Mouse (Mus musculus): ENCODE results near the gene Fam13c. TPM values are rescaled to one million over a fixed set of nuclear protein-coding genes. Genes with fewer than 3 reads are reported as not detected.
A peak's percentile ranks its signal among the peaks of the same experiment; 100 is the strongest.
"Not testable (repeated sequence)": the region's sequence is repeated elsewhere in the genome, so short reads cannot be mapped to it uniquely, and the experiment has no call there.

Fam13c gene
- polyA plus RNA-seq, 1 experiment from 2014 or later = 6.9 TPM

DNA sequence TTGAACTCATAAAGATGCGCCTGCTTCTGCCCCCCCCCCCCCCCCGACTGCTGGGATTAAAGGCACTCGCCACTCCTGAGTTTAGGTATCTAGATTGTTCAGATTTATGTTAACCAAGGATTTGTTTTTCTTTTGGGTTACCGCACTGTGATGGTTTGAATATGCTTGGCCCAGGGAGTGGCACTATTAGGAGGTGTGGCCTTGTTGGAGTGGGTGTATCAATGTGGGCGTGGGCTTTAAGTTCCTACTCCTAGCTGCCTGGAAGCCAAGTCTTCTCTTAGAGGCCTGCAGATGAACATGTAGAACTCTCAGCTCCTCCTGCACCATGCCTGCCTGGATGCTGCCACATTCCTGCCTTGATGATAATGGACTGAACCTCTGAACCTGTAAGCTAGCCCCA, 6.5 kb upstream of the Fam13c start:
- H3K27me3 ChIP-seq; H3K4me3 ChIP-seq (replicated peaks); H3K4me1 ChIP-seq; H3K27ac ChIP-seq; H3K9me3 ChIP-seq (replicated peaks); H3K4me2 ChIP-seq; H3K36me3 ChIP-seq; ATAC-seq (replicated peaks; ENCODE audit: low FRiP score); H3K9ac ChIP-seq: not testable (repeated sequence)
- 85% methylated on average over 4 of the region's 5 CpGs for WGBS

GRCm38 (mm10) chr10:70436656-70437055, 3.6 kb upstream of the Fam13c start:
- peaks cover 16% of the 10 kb centered on the region for H3K4me1 ChIP-seq
- H3K4me2 ChIP-seq = no peak overlapping the region
- WGBS = 84% methylated on average over 4 of the region's 4 CpGs
- H3K9me3 ChIP-seq (replicated peaks) = no peaks in the 10 kb centered on the region
- no peak for ATAC-seq (replicated peaks; ENCODE audit: low FRiP score)
- no peak overlapping the region for H3K4me3 ChIP-seq (replicated peaks)
- H3K27ac ChIP-seq = 0 out of 2 replicates have a peak overlapping the region, but pooled peaks have one; percentile 9
- no peaks in the 10 kb centered on the region for H3K36me3 ChIP-seq
- peaks cover 3% of the 10 kb centered on the region; the same call in 1 of the 2 replicates for H3K27me3 ChIP-seq
- no peak overlapping the region for H3K9ac ChIP-seq

GRCm38 (mm10) chr10:70437289-70437688, 3.0 kb upstream of the Fam13c start:
- ATAC-seq (replicated peaks; ENCODE audit: low FRiP score) = no peak
- WGBS = 72% methylated on average over 5 of the region's 5 CpGs
- H3K27ac ChIP-seq = no peak overlapping the region

GRCm38 (mm10) chr10:70440639-70441461, 569 bp downstream of the Fam13c start:
- no peaks in the 10 kb centered on the region for H3K36me3 ChIP-seq
- H3K27me3 ChIP-seq = peaks cover 3% of the 10 kb centered on the region
- H3K9ac ChIP-seq = peak overlapping the region; percentile 61
- no peaks in the 10 kb centered on the region for H3K9me3 ChIP-seq (replicated peaks)
- peak overlapping the region; percentile 81 for H3K27ac ChIP-seq
- peak overlapping the region; percentile 78 for H3K4me3 ChIP-seq (replicated peaks)
- peaks cover 19% of the 10 kb centered on the region for H3K4me1 ChIP-seq
- H3K4me2 ChIP-seq = peak overlapping the region; percentile 94
- under 1% methylated on average over 44 of the region's 44 CpGs for WGBS
- ATAC-seq (replicated peaks; ENCODE audit: low FRiP score) = peak; percentile 83

More at GRCm38 (mm10) chr10:70437289-70437688, 3.0 kb upstream of the Fam13c start:
- H3K9me3 ChIP-seq (replicated peaks) = no peaks in the 10 kb centered on the region
- H3K9ac ChIP-seq = no peak overlapping the region
- no peak overlapping the region for H3K4me2 ChIP-seq
- H3K4me1 ChIP-seq = peaks cover 19% of the 10 kb centered on the region
- no peaks in the 10 kb centered on the region for H3K36me3 ChIP-seq
- H3K4me3 ChIP-seq (replicated peaks) = no peak overlapping the region
- peaks cover 3% of the 10 kb centered on the region for H3K27me3 ChIP-seq

GRCm38 (mm10) chr10:70442156-70442555, 1.9 kb downstream of the Fam13c start:
- H3K9me3 ChIP-seq (replicated peaks) = no peaks in the 10 kb centered on the region
- WGBS = 95% methylated on average over 2 of the region's 2 CpGs
- no peak overlapping the region for H3K27ac ChIP-seq
- no peak overlapping the region for H3K9ac ChIP-seq
- no peaks in the 10 kb centered on the region for H3K36me3 ChIP-seq
- H3K4me2 ChIP-seq = peak overlapping the region; percentile 94; the same call in 1 of the 2 replicates
- H3K4me1 ChIP-seq = peaks cover 17% of the 10 kb centered on the region
- H3K27me3 ChIP-seq = peaks cover 3% of the 10 kb centered on the region
- no peak for ATAC-seq (replicated peaks; ENCODE audit: low FRiP score)
- no peak overlapping the region for H3K4me3 ChIP-seq (replicated peaks)

DNA sequence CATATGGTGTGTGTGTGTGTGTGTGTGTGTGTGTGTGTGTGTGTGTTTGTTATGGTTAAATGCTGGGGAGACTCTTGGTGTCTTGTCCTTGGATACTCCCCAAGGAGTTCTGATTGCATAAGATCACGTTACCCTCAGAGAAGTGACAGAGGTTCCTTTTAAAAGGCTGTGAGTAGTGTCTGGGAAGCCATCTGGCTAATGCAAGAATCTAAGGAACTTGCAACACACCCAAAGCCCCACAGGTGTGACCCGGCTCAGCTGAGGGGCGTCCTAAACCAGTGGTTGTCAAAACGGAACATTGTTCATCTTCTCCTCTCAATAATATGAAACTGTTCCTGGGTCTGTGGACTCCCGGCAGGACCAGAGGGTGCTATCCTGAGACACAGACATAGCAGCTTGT, 2.3 kb downstream of the Fam13c start:
- no peaks in the 10 kb centered on the region for H3K9me3 ChIP-seq (replicated peaks)
- WGBS = 75% methylated on average over 5 of the region's 5 CpGs

GRCm38 (mm10) chr10:70447787-70448186, 7.5 kb downstream of the Fam13c start:
- Histone ChIP-seq H3K27me3 (no peaks in the 10 kb centered on the region), H3K4me3 (replicated peaks) (no peak overlapping the region), H3K4me2 (no peak overlapping the region), H3K27ac (no peak overlapping the region), H3K9me3 (replicated peaks) (no peaks in the 10 kb centered on the region), H3K4me1 (no peaks in the 10 kb centered on the region), H3K9ac (no peak overlapping the region), H3K36me3 (no peaks in the 10 kb centered on the region)
- ATAC-seq (replicated peaks; ENCODE audit: low FRiP score) = no peak
- WGBS = 81% methylated on average over 4 of the region's 4 CpGs

More for the DNA sequence above, 2.3 kb downstream of the Fam13c start:
- no peak overlapping the region for H3K4me2 ChIP-seq
- H3K27me3 ChIP-seq = peaks cover 3% of the 10 kb centered on the region
- H3K27ac ChIP-seq = no peak overlapping the region
- no peak overlapping the region for H3K9ac ChIP-seq
- ATAC-seq (replicated peaks; ENCODE audit: low FRiP score) = no peak
- H3K4me3 ChIP-seq (replicated peaks) = no peak overlapping the region
- no peaks in the 10 kb centered on the region for H3K36me3 ChIP-seq
- peaks cover 16% of the 10 kb centered on the region for H3K4me1 ChIP-seq

DNA sequence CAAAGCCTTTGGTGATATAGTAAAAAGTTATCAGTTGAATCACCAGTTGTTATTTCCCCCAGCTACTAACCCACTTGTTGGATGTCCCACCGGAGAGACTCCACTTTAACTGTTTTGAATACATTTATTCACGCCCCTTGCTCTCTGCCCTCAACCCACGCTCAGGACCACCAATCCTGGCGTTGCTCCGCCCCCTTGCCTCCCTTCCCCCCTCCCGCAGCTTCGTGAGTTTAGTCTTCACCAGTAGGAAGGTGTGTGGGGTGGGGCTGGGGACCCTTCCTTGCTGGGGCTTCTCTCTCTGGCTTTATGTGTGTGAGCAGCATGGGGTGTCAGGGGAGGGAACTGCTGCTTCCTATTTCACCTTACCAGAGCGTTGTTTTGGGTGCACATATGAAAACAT, 8.9 kb downstream of the Fam13c start:
- 45% methylated on average over 8 of the region's 8 CpGs for WGBS
- Histone ChIP-seq H3K4me3 (replicated peaks) (no peak overlapping the region), H3K4me1 (no peaks in the 10 kb centered on the region), H3K27ac (no peak overlapping the region), H3K4me2 (no peak overlapping the region), H3K27me3 (no peaks in the 10 kb centered on the region), H3K9ac (no peak overlapping the region), H3K36me3 (no peaks in the 10 kb centered on the region), H3K9me3 (replicated peaks) (no peaks in the 10 kb centered on the region)
- ATAC-seq (replicated peaks; ENCODE audit: low FRiP score) = no peak

GRCm38 (mm10) chr10:70455886-70456305, 15.6 kb downstream of the Fam13c start:
- WGBS = 93% methylated on average over 8 of the region's 8 CpGs
- no peak overlapping the region for H3K4me2 ChIP-seq
- H3K27ac ChIP-seq = no peak overlapping the region
- ATAC-seq (replicated peaks; ENCODE audit: low FRiP score) = no peak
- no peaks in the 10 kb centered on the region for H3K9me3 ChIP-seq (replicated peaks)
- no peaks in the 10 kb centered on the region for H3K27me3 ChIP-seq
- H3K36me3 ChIP-seq = peaks cover 7% of the 10 kb centered on the region; the same call in 1 of the 2 replicates
- no peak overlapping the region for H3K4me3 ChIP-seq (replicated peaks)
- H3K9ac ChIP-seq = no peak overlapping the region
- H3K4me1 ChIP-seq = peaks cover 4% of the 10 kb centered on the region; the same call in 1 of the 2 replicates

GRCm38 (mm10) chr10:70458574-70459263, 18.4 kb downstream of the Fam13c start:
- WGBS = 48% methylated on average over 11 of the region's 11 CpGs
- no peaks in the 10 kb centered on the region for H3K9me3 ChIP-seq (replicated peaks)
- H3K27ac ChIP-seq = no peak overlapping the region
- no peak overlapping the region for H3K4me3 ChIP-seq (replicated peaks)
- H3K4me1 ChIP-seq = peaks cover 4% of the 10 kb centered on the region; the same call in 1 of the 2 replicates
- 0 out of 2 replicates have a peak, but pooled peaks have one; percentile 49 for ATAC-seq (replicated peaks; ENCODE audit: low FRiP score)
- peaks cover 7% of the 10 kb centered on the region; the same call in 1 of the 2 replicates for H3K36me3 ChIP-seq
- no peak overlapping the region for H3K4me2 ChIP-seq
- H3K27me3 ChIP-seq = no peaks in the 10 kb centered on the region
- H3K9ac ChIP-seq = no peak overlapping the region

DNA sequence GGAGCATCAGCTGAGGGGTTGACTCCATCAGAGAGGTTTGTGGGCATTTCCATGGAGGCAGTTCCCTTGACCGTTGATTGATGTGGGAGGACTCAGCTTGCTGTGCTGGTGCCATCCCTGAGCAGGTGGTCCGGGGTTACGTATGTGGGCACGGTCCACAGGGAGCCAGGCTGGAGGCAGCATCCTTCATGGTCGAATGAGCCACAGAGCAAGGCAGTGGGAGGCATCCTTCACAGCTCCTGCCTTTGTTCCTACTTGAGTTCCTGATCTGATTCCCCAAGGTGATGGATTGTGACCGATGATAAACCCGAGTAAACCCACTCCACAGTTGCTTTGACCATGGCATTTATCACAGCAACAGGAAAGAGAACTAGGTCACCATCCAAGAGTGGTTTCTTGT, 25.4 kb downstream of the Fam13c start:
- no peaks in the 10 kb centered on the region for H3K27me3 ChIP-seq
- H3K4me3 ChIP-seq (replicated peaks) = no peak overlapping the region
- H3K36me3 ChIP-seq = no peaks in the 10 kb centered on the region
- WGBS = 65% methylated on average over 7 of the region's 7 CpGs
- 0 out of 2 replicates have a peak, but pooled peaks have one; percentile 49 for ATAC-seq (replicated peaks; ENCODE audit: low FRiP score)
- no peak overlapping the region for H3K27ac ChIP-seq
- H3K4me2 ChIP-seq = no peak overlapping the region
- H3K9ac ChIP-seq = no peak overlapping the region
- H3K9me3 ChIP-seq (replicated peaks) = no peaks in the 10 kb centered on the region
- H3K4me1 ChIP-seq = no peaks in the 10 kb centered on the region

DNA sequence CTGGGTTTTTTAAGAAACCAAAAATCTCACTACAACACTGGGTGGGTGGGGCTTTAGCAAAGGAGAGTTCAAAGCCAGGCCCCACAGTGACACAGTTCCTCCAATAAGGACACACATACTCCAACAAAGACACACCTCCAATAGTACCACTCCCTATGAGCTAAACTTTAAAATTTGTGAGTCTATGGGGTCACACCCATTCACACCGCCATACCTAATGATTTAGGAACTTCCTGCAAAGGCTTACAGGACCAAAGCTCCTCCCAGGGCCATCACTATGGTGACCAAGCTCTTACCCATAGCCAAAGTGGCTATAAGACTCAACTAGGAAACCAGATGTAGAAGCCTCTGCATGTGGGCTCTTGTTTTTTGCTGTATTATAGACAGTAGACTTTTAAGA, 30.6 kb downstream of the Fam13c start:
- no peak for ATAC-seq (replicated peaks; ENCODE audit: low FRiP score)
- no peak overlapping the region for H3K4me2 ChIP-seq
- H3K9ac ChIP-seq = no peak overlapping the region
- no peaks in the 10 kb centered on the region for H3K9me3 ChIP-seq (replicated peaks)
- H3K36me3 ChIP-seq = peaks cover 7% of the 10 kb centered on the region; the same call in 1 of the 2 replicates
- 59% methylated on average over 1 of the region's 1 CpGs for WGBS
- peaks cover 5% of the 10 kb centered on the region; the same call in 1 of the 2 replicates for H3K4me1 ChIP-seq
- no peak overlapping the region for H3K27ac ChIP-seq
- no peaks in the 10 kb centered on the region for H3K27me3 ChIP-seq
- H3K4me3 ChIP-seq (replicated peaks) = no peak overlapping the region
